Mouse (Mus musculus): ENCODE measurements around the gene Zc3h10. TPM values are rescaled to one million over a fixed set of nuclear protein-coding genes. Genes with fewer than 3 reads are reported as not detected.
"Not testable (repeated sequence)": the region's sequence is repeated elsewhere in the genome, so short reads cannot be mapped to it uniquely, and the experiment has no call there.

Gene Zc3h10
- total RNA-seq, 2 experiments from 2014 or later: 2.9 to 6.4 TPM

DNA sequence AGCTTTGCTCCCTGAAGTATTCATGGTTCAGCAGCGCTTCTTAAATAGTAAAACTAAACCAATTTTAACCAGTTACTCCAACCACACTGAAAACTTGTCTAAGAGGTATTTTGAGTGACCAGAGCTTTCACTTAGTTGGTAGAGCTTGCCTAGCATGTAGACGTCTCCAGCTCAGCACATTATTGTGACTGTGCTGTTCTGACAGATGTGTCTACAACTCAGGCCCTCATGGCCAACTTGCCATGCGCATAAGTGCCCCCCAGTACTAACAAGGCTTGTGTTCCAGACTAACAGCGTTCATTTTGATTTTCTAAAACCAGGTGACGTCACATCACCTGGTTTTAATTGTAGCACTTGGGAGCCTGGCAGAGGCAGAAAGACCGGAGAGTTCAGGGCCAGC lies 9.4 kb upstream of the Zc3h10 start:
- no peak for ATAC-seq (replicated peaks; ENCODE audit: low FRiP score, poor library complexity, severe bottlenecking)

DNA sequence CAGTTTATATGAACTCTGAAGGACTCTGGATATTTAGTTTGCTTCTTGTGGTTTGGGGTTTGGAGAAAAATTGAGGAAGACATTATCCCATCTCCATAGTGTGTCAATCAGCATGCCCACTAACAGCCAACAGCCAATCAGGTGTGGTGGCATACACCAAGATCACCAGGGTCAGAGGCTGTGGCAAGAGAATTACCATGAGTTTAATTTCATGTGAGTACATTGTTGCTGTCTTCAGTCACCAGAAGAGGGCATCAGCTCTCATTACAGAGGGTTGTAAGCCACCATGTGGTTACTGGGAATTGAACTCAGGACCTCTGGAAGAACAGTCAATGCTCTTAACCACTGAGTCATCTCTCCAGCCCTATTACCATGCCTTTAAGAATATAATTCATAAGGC lies 8.7 kb upstream of the Zc3h10 start:
- ATAC-seq (replicated peaks; ENCODE audit: low FRiP score, poor library complexity, severe bottlenecking): no peak

DNA sequence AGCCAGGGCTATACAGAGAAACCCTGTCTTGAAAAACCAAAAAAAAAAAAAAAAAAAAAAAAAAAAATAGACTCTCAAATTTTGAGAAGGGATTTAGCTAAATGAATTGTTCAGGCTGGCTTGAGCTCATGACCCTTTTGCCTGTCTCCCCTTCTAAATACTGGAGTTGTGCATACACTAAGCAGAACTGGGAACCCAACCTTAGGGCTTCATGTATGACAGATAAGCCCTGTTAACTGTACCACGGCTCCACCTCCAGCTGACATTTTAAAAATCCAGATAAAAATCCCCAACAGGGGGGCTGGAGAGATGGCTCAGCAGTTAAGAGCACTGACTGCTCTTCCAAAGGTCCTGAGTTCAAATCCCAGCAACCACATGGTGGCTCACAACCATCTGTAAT lies 8.0 kb upstream of the Zc3h10 start:
- ATAC-seq (replicated peaks; ENCODE audit: low FRiP score, poor library complexity, severe bottlenecking): not testable (repeated sequence)

DNA sequence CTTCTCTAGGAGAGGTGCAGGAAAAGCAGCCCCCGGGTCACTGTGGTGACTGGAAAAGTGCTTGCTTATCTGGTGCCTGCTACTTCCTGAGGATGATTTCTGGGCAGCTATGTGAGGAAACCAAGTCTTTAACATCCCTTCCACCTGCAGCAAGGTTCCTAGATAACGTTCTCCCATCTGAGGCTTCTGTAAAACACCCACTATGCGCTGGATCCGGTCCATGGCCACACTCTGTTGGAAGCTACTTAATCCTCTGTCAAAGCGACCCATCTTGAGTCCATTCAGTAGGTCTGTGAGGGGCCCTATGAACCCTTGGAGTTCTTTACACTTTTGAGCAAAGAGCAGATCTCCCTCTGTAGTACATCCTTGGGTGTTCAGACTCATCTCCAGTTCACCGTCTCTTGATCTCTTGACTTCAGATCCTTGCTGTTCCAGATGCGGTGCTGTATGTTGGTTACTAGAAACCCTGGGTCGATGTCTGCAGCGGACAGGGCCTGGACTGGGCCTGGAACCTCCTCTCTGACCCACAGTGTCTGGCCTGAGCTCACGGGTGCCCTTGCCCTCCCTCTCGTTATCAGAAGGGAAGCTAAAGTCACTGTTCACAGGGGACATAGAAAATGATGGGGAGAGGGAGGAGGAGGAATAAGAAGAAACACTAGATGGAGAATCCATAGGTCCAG lies 2.7 kb upstream of the Zc3h10 start:
- ATAC-seq (replicated peaks; ENCODE audit: low FRiP score, poor library complexity, severe bottlenecking): not testable (repeated sequence)

DNA sequence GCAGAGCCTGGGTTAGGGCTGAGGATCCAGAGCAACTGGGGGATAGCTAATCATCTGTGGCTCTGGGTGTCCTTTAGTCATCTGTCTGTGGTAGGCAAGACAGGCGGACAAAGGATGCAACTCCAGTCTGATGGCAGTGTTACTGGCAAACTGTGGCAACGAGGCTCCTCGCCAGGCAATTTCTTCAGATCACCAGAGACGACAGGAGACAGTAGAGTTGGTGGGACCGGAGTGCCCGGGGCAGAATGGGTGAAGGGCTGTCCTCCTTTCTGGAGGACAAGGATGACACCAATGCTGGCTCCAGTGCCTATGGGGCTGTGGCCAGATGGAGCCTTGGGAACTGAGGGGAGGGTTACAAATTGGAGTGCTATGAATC lies 2.1 kb upstream of the Zc3h10 start:
- ATAC-seq (replicated peaks; ENCODE audit: low FRiP score, poor library complexity, severe bottlenecking): not testable (repeated sequence)

DNA sequence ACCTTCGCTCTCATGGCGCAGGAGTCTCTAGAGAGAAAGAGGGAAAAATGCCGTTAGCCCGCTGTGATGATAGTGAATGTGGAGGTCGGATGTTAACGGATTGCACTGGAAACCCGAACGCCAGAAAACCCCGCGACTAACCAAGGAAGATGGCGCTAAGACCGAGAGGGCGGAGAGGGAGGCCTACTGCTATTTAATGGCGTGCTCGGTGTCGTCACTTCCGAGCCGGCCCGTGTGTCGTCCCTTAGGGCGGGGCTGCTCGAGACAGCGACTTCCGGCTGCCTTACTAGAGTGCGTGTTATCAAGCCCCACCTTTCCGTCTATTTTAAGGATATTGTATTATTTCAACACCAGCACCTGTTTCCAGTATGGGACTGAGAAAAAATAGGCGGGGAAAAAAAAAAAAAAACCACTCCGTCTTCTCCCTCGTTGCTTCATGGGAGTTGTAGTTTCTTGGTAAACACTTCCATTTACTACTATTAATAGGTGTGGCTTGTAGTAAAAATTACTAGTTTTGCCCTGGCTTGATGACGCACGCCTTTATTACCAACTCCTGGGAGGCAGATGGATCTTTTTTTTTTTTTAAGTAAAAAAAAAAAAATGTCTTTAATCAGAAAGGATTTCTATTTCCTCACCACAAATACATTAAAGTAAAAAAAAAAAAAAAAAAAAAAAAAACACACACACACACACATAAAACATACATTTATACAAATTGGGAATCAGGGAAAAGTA lies 1.5 kb upstream of the Zc3h10 start, which contains the start of gene Rpl41:
Gene Rpl41 (minus strand): TSS at position 359 of the 735 bp plus-strand sequence.
- ATAC-seq (replicated peaks; ENCODE audit: low FRiP score, poor library complexity, severe bottlenecking): peak; percentile 79

DNA sequence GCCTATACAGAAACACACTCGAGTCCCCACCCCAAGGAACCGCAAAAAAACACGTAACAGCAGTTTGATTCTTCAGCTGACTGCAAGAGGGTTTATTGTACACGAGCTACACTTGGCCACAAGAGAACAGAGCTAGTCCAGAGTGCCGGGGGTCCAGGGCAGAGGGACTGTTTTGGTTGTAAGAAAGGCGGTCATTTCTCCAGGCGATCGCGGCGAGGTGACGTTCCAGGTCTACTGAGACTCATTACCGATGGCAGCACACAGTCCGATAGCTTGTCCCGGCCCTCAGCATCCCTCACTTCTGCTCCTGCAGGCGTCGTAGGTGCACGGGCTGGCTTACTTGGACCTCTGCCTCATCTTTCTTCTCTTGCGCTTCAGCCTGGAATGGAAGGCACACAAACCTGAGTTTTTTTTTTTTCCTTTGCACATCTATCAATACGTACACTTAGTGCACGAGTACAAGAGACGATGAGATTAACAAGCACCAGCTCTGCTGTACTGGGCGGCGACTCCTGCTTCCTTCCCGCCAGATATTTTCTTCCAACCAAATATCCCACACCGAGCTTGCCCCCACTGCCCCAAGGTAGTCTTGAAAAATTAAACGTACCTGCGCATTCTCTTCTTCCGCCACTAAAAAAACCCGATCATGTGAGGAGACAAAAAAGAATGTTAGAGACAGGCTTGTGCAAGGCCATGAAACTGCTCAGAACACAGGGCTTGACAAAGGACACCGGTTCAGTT lies 647 bp upstream of the Zc3h10 start:
- ATAC-seq (replicated peaks; ENCODE audit: low FRiP score, poor library complexity, severe bottlenecking): not testable (repeated sequence)

DNA sequence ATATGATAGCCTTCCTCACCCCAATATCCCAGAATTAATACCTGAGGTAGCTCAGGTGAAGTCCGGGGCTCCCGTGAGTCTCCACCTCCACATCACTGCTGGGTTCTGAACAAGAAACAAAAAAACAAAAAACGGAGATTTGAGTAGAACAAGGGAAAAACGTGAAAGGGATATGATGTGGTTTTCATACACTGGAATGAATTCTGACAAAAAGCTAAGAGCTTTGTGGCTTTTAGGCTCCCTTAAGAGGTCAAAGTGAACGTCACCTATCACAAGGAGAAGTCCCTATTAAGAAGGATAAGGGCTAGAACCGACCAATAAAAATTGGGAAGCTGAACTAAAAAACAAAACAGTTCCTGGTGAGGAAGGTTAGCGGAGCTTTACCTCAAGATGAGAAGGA lies 787 bp downstream of the Zc3h10 start:
- ATAC-seq (replicated peaks; ENCODE audit: low FRiP score, poor library complexity, severe bottlenecking): no peak

DNA sequence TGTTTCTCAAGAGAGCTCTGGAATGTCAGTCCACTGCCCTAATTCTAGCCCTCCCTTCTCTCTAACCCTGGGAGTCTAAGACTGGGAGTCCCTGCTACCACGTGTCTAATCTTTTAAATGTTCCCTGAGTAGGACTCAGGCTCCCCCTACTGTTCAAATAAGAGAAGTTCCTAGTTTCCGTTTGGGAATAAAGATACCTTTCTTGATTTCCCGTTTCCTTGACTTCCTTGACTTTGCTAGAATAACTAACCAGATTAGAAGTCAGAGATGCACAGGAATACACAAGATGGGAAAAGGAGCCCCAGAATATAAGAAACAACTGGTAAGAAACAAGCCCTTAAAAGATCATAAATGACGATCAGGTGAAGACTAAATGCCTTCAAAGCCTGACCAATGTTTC lies 1.2 kb downstream of the Zc3h10 start:
- peak; percentile 44 for ATAC-seq (replicated peaks; ENCODE audit: low FRiP score, poor library complexity, severe bottlenecking)

DNA sequence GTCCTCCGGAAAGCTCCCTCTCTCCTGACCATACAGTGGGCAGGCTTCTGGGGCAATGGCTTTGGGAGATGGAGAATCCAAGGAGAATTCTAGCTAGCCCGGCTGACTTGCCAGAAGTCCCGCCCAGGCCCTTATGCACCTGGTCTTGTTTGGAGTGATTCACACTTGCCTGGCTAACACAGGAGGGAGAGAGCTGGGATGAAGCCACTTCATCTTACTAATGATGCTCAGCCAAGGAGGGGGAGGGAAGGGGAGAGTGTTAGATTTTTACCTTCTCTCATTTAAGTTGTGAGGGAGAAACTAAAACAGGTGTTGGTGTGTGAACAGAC lies 2.0 kb downstream of the Zc3h10 start:
- ATAC-seq (replicated peaks; ENCODE audit: low FRiP score, poor library complexity, severe bottlenecking): no peak

DNA sequence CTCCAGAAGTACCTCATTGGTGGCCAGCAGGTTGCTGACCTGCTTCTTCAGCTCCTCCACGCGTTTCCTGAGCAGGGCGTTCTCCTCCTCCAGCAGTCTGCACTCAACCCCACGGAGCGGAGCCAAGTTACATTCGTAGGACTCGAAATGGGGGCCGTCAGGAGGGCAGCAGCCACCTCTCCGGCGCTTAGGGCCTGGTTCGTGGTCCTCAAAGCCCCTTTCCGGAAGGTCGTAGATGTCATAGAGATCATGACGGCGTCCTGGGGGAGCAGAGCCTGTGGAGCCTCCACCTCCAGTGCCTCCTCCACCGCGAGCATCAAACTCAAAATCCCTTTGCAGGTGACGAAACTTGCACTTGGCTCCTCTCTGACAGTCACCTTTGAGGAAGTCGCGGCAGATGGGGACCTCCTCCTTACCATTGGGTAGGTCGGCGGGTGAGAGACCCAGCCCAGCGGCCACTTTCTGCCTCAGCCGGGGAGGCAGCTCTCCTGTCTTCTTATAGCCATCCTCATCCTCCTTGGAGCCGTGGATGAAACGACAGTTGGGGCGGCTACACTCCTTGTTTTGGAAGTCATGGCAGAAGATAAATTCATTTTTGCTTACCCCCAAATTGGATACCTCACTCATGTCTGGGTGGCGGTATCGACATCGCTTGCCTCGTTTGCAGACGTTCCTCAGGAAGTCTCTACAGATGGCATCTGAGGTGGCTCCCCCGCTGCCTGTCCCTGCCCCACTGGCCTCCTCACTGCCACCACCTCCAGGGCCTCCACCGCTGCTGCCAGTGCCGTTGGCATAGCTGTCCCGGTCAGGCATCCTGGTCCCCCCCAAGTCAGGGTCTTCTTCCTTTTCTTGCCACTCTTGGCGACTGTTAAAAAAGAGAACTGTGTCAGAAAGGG lies 2.7 kb downstream of the Zc3h10 start:
- ATAC-seq (replicated peaks; ENCODE audit: low FRiP score, poor library complexity, severe bottlenecking): no peak

DNA sequence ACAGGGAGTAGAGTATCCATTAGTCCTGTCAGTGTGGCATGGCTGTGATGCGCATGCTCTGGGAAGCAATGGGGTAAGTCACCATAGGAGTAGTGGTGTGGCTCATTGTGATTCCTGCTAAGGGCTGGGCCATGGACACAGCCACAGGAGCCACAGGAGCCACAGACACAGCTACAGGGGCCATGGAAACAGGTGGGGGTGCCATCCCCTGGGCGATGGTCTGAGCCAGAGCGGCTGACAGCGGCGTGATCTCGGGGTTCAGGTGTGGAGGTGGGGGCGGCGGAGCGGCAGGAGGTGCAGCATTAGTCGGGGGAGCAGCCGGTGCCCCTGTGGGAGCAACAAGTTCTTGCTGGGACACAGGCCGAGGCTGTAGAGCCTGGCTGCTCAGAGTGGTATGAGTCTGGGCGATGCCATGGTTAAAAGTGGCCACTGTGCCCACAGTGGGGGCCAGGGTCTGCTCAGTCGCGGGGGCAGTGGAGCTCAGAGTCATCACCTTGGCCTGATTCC lies 3.4 kb downstream of the Zc3h10 start:
- no peak for ATAC-seq (replicated peaks; ENCODE audit: low FRiP score, poor library complexity, severe bottlenecking)

DNA sequence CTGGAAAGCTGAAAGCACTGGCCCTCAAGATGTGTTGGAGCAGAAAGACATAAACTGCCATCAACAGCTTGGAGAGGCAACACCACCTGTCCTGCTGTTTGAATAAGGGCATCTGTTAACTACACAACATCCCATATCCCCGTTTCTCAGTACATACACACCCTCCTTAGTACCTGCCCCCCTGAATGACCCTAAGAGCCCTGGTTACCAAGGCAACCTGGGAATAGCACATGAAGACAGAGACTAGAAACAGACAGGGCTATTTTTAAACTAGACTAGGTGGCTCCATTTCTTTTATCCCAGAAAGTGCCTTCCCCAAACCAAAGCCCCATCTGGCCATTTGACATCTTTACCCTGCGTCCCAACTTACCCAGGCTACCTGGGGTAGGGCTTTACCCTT lies 4.5 kb downstream of the Zc3h10 start:
- ATAC-seq (replicated peaks; ENCODE audit: low FRiP score, poor library complexity, severe bottlenecking): no peak

DNA sequence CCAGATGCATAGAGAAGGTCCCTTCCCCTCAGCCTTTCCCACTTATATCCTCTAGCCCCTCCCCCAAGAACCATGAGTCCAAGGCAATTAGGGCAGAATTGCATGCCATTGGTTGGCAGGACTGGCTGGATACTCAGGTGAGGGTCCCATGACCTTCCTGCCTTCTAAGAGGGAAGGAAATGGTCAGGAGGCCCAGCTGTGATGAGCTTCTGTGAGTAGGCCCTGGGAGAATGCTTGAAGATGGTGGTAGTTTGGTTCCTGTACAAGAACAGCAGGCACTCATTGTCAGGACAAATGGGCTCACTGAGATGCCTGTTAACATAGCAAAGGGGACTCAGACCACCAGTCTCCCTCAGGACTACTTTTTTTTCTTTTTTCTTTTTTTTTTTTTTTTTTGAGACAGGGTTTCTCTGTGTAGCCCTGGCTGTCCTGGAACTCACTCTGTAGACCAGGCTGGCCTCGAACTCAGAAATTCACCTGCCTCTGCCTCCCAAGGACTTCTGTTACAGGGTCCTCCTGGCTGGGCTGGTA lies 9.2 kb downstream of the Zc3h10 start:
- no peak for ATAC-seq (replicated peaks; ENCODE audit: low FRiP score, poor library complexity, severe bottlenecking)

DNA sequence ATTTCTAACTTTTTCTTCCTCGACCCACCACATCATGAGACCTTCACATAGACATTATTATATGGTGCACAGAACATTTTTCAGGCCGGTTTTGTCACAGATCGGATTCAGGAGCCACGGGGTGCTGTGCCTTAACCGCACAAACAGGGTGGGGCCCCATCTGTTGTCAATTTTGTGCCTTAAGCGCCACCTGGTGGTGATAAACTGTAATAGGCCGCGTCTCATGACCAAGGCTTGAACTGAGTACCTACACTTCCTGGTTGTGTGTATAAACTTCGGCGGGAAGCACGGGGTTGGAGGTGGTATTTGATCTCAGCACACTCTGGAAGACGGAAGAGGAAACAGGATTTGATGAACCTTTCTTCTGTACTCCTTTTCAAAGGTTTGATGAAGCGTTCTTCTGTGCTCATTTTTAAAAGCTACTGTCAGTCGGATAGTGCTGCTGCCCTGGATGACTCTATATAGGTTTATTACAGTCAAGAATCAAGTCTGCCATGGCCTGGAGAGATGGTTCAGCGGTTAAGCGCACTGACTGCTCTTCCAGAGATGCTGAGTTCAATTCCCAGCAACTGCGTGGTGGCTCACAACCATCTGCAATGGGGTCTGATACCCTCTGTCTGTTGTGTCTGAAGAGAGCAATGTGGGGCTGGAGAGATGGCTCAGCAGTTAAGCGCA lies 11.2 kb downstream of the Zc3h10 start:
- peak; percentile 98 for ATAC-seq (replicated peaks; ENCODE audit: low FRiP score, poor library complexity, severe bottlenecking)

DNA sequence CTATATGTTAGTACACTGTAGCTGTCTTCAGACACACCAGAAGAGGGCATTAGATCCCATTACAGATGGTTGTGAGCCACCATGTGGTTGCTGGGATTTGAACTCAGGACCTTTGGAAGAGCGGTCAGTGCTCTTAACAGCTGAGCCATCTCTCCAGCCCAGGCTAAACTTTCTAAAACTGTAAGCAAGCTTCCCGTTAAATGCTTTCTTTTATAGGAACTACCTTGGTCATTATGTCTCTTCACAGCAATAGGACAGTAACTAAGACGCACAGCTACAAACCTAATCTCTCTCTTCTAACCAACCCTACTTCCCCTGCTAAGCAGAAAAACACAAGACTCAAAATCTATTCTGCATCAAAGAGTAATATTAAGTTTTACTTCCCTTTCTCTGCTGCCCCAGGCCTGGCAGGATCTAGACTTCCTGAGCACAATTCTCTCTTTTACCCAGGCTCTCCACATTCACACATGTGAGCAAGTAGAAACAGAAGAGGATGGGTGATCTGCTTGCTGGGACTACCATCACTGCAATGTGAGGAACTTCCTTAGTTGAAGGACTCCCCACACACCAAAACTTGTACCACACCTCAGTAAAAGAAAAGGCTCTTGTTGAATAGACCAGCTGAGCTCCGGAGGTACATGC lies 11.8 kb downstream of the Zc3h10 start:
- peak; percentile 64 for ATAC-seq (replicated peaks; ENCODE audit: low FRiP score, poor library complexity, severe bottlenecking)

DNA sequence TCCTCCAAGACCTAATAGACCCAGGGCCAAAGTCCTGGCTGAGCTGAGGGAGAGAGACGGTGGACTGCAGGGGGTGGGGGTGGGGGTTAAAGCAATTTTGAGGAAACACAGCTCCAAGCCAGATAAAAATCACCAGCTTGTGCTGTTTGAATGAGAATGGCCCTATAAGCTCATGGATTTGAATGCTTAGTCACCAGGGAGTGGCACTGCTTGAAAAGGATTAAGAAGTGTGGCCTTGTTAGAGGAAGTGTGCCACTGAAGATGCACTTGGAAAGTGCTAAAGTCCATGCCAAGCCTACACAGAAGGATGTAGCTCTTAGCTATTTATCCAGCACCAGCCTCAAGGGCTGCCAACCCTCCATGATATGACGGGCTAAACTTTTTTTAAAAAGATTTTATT lies 12.4 kb downstream of the Zc3h10 start:
- ATAC-seq (replicated peaks; ENCODE audit: low FRiP score, poor library complexity, severe bottlenecking): no peak

Measured in erythroid progenitor cell, adult 5-6 weeks (primary cell).